15 mouse cellular contexts compared by ENCODE assay signal in genomic region chr13:54759496-54759895, GRCm38 (mm10). TPM values are rescaled to one million over a fixed set of nuclear protein-coding genes. Genes with fewer than 3 reads are reported as not detected.
DNase-seq lines count a peak whose midpoint lies in the region; ATAC-seq and TF ChIP-seq lines count a peak whose summit lies in the region.
"Had no signal": no experiment of that assay in that cellular context is flagged by ENCODE, and none has a peak within 500 bp of the region (broad histone marks: within the 10 kb centered on the region; RNA-seq: fewer than 3 reads in every experiment).

No protein-coding gene starts in this region.

- peaks cover 78% of the 10 kb centered on the region for H3K27me3 ChIP-seq in kidney, embryonic 15.5 days
- peaks cover 6% of the 10 kb centered on the region; the same call in 1 of the 2 replicates for H3K27me3 ChIP-seq in forebrain, postnatal 0 days (ENCODE audit: insufficient read depth, low read length)
- H3K27me3 ChIP-seq in midbrain, embryonic 16.5 days (ENCODE audit: control insufficient read depth, insufficient read depth, low read depth, low read length), result peaks cover 14% of the 10 kb centered on the region

- H3K27ac ChIP-seq in kidney, embryonic 15.5 days, result no peak overlapping the region
- H3K27ac ChIP-seq in forebrain, postnatal 0 days (ENCODE audit: low read depth, low read length), result peak overlapping the region; percentile 30; the same call in 1 of the 2 replicates
- no peak overlapping the region for H3K27ac ChIP-seq in midbrain, embryonic 16.5 days (ENCODE audit: low read length)

- 0 out of 2 replicates have a peak, but pooled peaks have one; percentile 27 for ATAC-seq in kidney, embryonic 15.5 days (replicated peaks; ENCODE audit: low FRiP score)
- ATAC-seq in forebrain, postnatal 0 days, result no peak
- ATAC-seq in midbrain, embryonic 16.5 days, result no peak

- H3K9ac ChIP-seq in kidney, embryonic 15.5 days, result no peak overlapping the region
- no peak overlapping the region for H3K9ac ChIP-seq in forebrain, postnatal 0 days
- H3K9ac ChIP-seq in midbrain, embryonic 16.5 days (ENCODE audit: low read depth, low read length), result peak overlapping the region; percentile 65
- H3K9ac ChIP-seq: heart, embryonic 12.5 days had no signal

- intact Hi-C loops in heart, postnatal 14 days (cut with DNase I), result no loop called here

- no peaks in the 10 kb centered on the region for H3K9me3 ChIP-seq in kidney, embryonic 15.5 days (replicated peaks)
- H3K9me3 ChIP-seq in forebrain, postnatal 0 days (ENCODE audit: low read length), result no peaks in the 10 kb centered on the region
- no peaks in the 10 kb centered on the region for H3K9me3 ChIP-seq in midbrain, embryonic 16.5 days (replicated peaks; ENCODE audit: control insufficient read depth, low read length, poor library complexity, severe bottlenecking)
- H3K9me3 ChIP-seq: heart, embryonic 12.5 days had no signal

- 15% methylated on average over 7 of the region's 7 CpGs for WGBS in kidney, embryonic 15.5 days
- 9% methylated on average over 7 of the region's 7 CpGs for WGBS in forebrain, postnatal 0 days
- WGBS in midbrain, embryonic 16.5 days, result 10% methylated on average over 7 of the region's 7 CpGs

- H3K36me3 ChIP-seq in kidney, embryonic 15.5 days, result no peaks in the 10 kb centered on the region
- H3K36me3 ChIP-seq in forebrain, postnatal 0 days (ENCODE audit: insufficient read depth), result no peaks in the 10 kb centered on the region
- no peaks in the 10 kb centered on the region for H3K36me3 ChIP-seq in midbrain, embryonic 16.5 days (ENCODE audit: control insufficient read depth, insufficient read depth, low read length)
- H3K36me3 ChIP-seq: heart, embryonic 12.5 days had no signal

- H3K4me2 ChIP-seq in kidney, embryonic 15.5 days, result no peak overlapping the region
- H3K4me2 ChIP-seq in forebrain, postnatal 0 days (ENCODE audit: low read depth), result peak overlapping the region; percentile 85
- H3K4me2 ChIP-seq in midbrain, embryonic 16.5 days (ENCODE audit: low read length), result peak overlapping the region; percentile 70

- no peak overlapping the region for H3K4me3 ChIP-seq in kidney, embryonic 15.5 days (replicated peaks)
- H3K4me3 ChIP-seq in forebrain, postnatal 0 days (ENCODE audit: low read depth, low read length), result no peak overlapping the region; the same call in 1 of the 2 replicates
- H3K4me3 ChIP-seq in midbrain, embryonic 16.5 days (ENCODE audit: low read depth, low read length), result peak overlapping the region; percentile 42
- H3K4me3 ChIP-seq: erythroblast, embryonic 14.5 days; heart, embryonic 12.5 days had no signal

- no peak for DNase-seq in kidney, postnatal 25 days
- peak; percentile 59 to 60 for DNase-seq in cerebellum, postnatal 10 days
- DNase-seq in forebrain, postnatal 0 days, result no peak
- DNase-seq in heart, adult 18-20 months, result no peak
- DNase-seq in thymus, postnatal 25 days, result no peak
- no peak for DNase-seq in heart, postnatal 14 days
- DNase-seq: kidney, adult 11 months; right cerebral cortex, postnatal 4 days had no signal

- peaks cover 23% of the 10 kb centered on the region for H3K4me1 ChIP-seq in kidney, embryonic 15.5 days
- H3K4me1 ChIP-seq in forebrain, postnatal 0 days (ENCODE audit: insufficient read depth), result peaks cover 30% of the 10 kb centered on the region
- H3K4me1 ChIP-seq in midbrain, embryonic 16.5 days (ENCODE audit: control insufficient read depth, insufficient read depth, low read length), result peaks cover 34% of the 10 kb centered on the region

- TF ChIP-seq CTCF in forebrain, postnatal 0 days (IDR thresholded peaks at IDR 0.05; ENCODE audit: low read depth), result no peak

RNA-seq across cellular contexts. Expression of gene Sncb, which starts 6.9 kb away (rescaled TPM):
- 0.15 and 0.29 TPM in 2 replicates for polyA plus RNA-seq in kidney, embryonic 15.5 days (2015; fragmentation: Nextera tagmentation; extraction: Ambion mirVana)
- total RNA-seq in forebrain, postnatal 0 days (2014; rRNA removed), result 32.7 and 38.1 TPM in 2 replicates
- polyA plus RNA-seq in forebrain, postnatal 0 days (2015; fragmentation: Nextera tagmentation; extraction: Ambion mirVana), result 122 and 137 TPM in 2 replicates
- polyA plus RNA-seq in midbrain, embryonic 16.5 days (2015; fragmentation: Nextera tagmentation; extraction: Ambion mirVana), result 68.2 and 97.6 TPM in 2 replicates
- not detected for total RNA-seq in heart, adult 18-20 months (2021)
- not detected for total RNA-seq in heart, postnatal 14 days (2021)
- polyA plus RNA-seq: C2C12; erythroblast, embryonic 14.5 days; liver, embryonic 16.5 days had no signal

RNA-seq across cellular contexts. Expression of gene Gprin1, which starts 9.8 kb away (rescaled TPM):
- polyA plus RNA-seq in kidney, embryonic 15.5 days (2015; fragmentation: Nextera tagmentation; extraction: Ambion mirVana), result 0.14 and 0.27 TPM in 2 replicates
- 213 and 219 TPM in 2 replicates for total RNA-seq in forebrain, postnatal 0 days (2014; rRNA removed)
- polyA plus RNA-seq in forebrain, postnatal 0 days (2015; fragmentation: Nextera tagmentation; extraction: Ambion mirVana), result 37.1 and 39.0 TPM in 2 replicates
- 5.5 and 6.6 TPM in 2 replicates for polyA plus RNA-seq in midbrain, embryonic 16.5 days (2015; fragmentation: Nextera tagmentation; extraction: Ambion mirVana)
- not detected for total RNA-seq in heart, adult 18-20 months (2021)
- not detected for total RNA-seq in heart, postnatal 14 days (2021)
- polyA plus RNA-seq: erythroblast, embryonic 14.5 days; liver, embryonic 16.5 days had no signal

RNA-seq across cellular contexts. Expression of gene Eif4e1b, which starts 24.3 kb away (rescaled TPM):
- not detected in 2 replicates for polyA plus RNA-seq in kidney, embryonic 15.5 days (2015; fragmentation: Nextera tagmentation; extraction: Ambion mirVana)
- not detected in 2 replicates for total RNA-seq in forebrain, postnatal 0 days (2014; rRNA removed)
- not detected in 2 replicates for polyA plus RNA-seq in forebrain, postnatal 0 days (2015; fragmentation: Nextera tagmentation; extraction: Ambion mirVana)
- polyA plus RNA-seq in midbrain, embryonic 16.5 days (2015; fragmentation: Nextera tagmentation; extraction: Ambion mirVana), result not detected in 2 replicates
- total RNA-seq in heart, adult 18-20 months (2021), result not detected
- total RNA-seq in heart, postnatal 14 days (2021), result not detected
- polyA plus RNA-seq: brain, embryonic 14.5 days; C2C12; erythroblast, embryonic 14.5 days; heart, embryonic 12.5 days; liver, embryonic 16.5 days had no signal

RNA-seq across cellular contexts. Expression of gene Tspan17, which starts 29.7 kb away (rescaled TPM):
- 11.4 and 13.4 TPM in 2 replicates for polyA plus RNA-seq in kidney, embryonic 15.5 days (2015; fragmentation: Nextera tagmentation; extraction: Ambion mirVana)
- total RNA-seq in forebrain, postnatal 0 days (2014; rRNA removed), result 26.5 and 28.3 TPM in 2 replicates
- polyA plus RNA-seq in forebrain, postnatal 0 days (2015; fragmentation: Nextera tagmentation; extraction: Ambion mirVana), result 44.2 and 61.1 TPM in 2 replicates
- polyA plus RNA-seq in midbrain, embryonic 16.5 days (2015; fragmentation: Nextera tagmentation; extraction: Ambion mirVana), result 60.1 and 67.7 TPM in 2 replicates
- 10 to 100 TPM; 17.7 to 22.0 TPM for total RNA-seq in heart, adult 18-20 months (2021)
- total RNA-seq in heart, postnatal 14 days (2021), result 10 to 100 TPM in 1 of 2 experiments, 1 to 10 TPM in 1; 9.0 to 12.1 TPM
- polyA plus RNA-seq: erythroblast, embryonic 14.5 days had no signal

RNA-seq across cellular contexts. Expression of gene Cdhr2, which starts 58.2 kb away (rescaled TPM):
- polyA plus RNA-seq in kidney, embryonic 15.5 days (2015; fragmentation: Nextera tagmentation; extraction: Ambion mirVana), result 5.4 TPM in 2 replicates
- 0.76 and 0.85 TPM in 2 replicates for total RNA-seq in forebrain, postnatal 0 days (2014; rRNA removed)
- polyA plus RNA-seq in forebrain, postnatal 0 days (2015; fragmentation: Nextera tagmentation; extraction: Ambion mirVana), result 0.24 and 0.53 TPM in 2 replicates
- 0.22 and 0.36 TPM in 2 replicates for polyA plus RNA-seq in midbrain, embryonic 16.5 days (2015; fragmentation: Nextera tagmentation; extraction: Ambion mirVana)
- not detected for total RNA-seq in heart, adult 18-20 months (2021)
- total RNA-seq in heart, postnatal 14 days (2021), result not detected
- polyA plus RNA-seq: erythroblast, embryonic 14.5 days had no signal

Comparison
In these comparisons a context has a peak if more than half of its experiments do, and no peak if none do; other contexts are left out.
1. DNase-seq: peak in cerebellum, postnatal 10 days (2 of 2); none in kidney, postnatal 25 days (0 of 2), forebrain, postnatal 0 days (single experiment), heart, adult 18-20 months (0 of 2), thymus, postnatal 25 days (single experiment) and heart, postnatal 14 days (0 of 2).
2. RNA of gene Sncb, which starts 6.9 kb away (total RNA-seq): 32.7 to 38.1 TPM in forebrain, postnatal 0 days; not detected in heart, postnatal 14 days and not detected in heart, adult 18-20 months; every median in the first group is over 10 times any median in the second.
3. RNA of gene Gprin1, which starts 9.8 kb away (total RNA-seq): 213 to 219 TPM in forebrain, postnatal 0 days; not detected in heart, adult 18-20 months and not detected in heart, postnatal 14 days; every median in the first group is over 100 times any median in the second.